Mouse (Mus musculus): ENCODE results near the gene Zfp651.

DNA sequence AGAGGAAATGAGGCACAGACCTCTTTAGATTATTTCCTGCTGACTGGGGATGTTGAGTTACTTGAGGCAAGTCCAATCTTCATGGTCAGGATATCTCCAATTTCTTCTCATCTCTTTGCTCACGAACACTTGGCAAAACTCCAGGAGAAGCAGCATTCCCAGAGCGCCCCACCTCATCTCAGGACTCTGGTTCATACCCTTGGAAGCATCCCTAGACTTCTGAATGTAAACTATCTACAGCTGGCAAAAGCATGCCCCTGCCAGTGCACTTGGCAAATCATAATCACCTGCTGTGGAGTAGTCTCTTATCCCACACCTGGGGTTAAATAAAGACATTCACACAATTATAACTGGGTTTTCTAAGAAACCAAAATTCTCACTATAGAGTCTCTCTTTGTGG, 42.1 kb upstream of the Zfp651 start:
- TF ChIP-seq EP300 (optimal IDR thresholded peaks at IDR 0.05) (no peak), CTCF (IDR thresholded peaks at IDR 0.05; ENCODE audit: low read depth) (no peak)
